Mouse (Mus musculus): ENCODE results near the gene P2ry6. TPM values are rescaled to one million over a fixed set of nuclear protein-coding genes. Genes with fewer than 3 reads are reported as not detected.

P2ry6 gene
- polyA plus RNA-seq, 1 experiment, result not detected

DNA sequence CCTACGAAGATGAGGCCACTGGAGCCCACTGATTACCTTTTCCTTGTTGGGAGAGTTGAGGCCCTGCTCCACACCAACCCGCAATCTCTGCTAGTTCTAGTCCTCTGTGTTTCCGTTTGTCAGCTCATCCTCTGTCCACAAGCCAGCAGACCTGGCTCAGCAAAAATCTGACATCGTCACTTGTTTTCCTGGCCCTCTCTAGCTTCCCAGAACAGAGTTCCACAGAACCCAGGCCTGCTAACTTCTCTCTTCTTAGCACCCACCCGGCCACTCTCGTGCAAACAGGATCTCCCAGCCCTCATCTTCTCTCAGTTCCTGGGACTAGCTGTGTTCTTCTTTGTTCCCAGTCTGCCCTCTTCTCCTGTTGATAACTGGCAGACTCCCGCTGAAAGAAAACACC lies 21.8 kb downstream of the P2ry6 start:
- Histone ChIP-seq H3K36me3 (ENCODE audit: control insufficient read depth, insufficient read depth, low read length, poor library complexity, severe bottlenecking) (no peaks in the 10 kb centered on the region), H3K9me3 (replicated peaks; ENCODE audit: control insufficient read depth, insufficient read depth, low read length, poor library complexity, severe bottlenecking) (no peaks in the 10 kb centered on the region), H3K27me3 (ENCODE audit: control insufficient read depth, insufficient read depth, low read length, poor library complexity, severe bottlenecking) (no peaks in the 10 kb centered on the region), H3K4me3 (ENCODE audit: low read depth, low read length) (no peak overlapping the region), H3K27ac (ENCODE audit: insufficient read depth, low read length) (no peak overlapping the region), H3K9ac (ENCODE audit: low read depth, poor library complexity, severe bottlenecking) (no peak overlapping the region), H3K4me1 (ENCODE audit: control insufficient read depth, insufficient read depth, low read length) (no peaks in the 10 kb centered on the region)
- TF ChIP-seq CTCF (IDR thresholded peaks at IDR 0.05; ENCODE audit: low read depth, low read length), result no peak
- TF ChIP-seq POLR2A (IDR thresholded peaks at IDR 0.05; ENCODE audit: insufficient read depth, low read length), result no peak
- TF ChIP-seq EP300 (IDR thresholded peaks at IDR 0.05; ENCODE audit: insufficient read depth, low read depth, low read length), result no peak

GRCm38 (mm10) chr7:100951903-100952302 lies 22.5 kb downstream of the P2ry6 start:
- no peak for TF ChIP-seq POLR2A (IDR thresholded peaks at IDR 0.05; ENCODE audit: insufficient read depth, low read length)
- no peak for TF ChIP-seq CTCF (IDR thresholded peaks at IDR 0.05; ENCODE audit: low read depth, low read length)

GRCm38 (mm10) chr7:100950481-100951010 lies 23.9 kb downstream of the P2ry6 start:
- no peak for TF ChIP-seq CTCF (IDR thresholded peaks at IDR 0.05; ENCODE audit: low read depth, low read length)
- TF ChIP-seq EP300 (IDR thresholded peaks at IDR 0.05; ENCODE audit: insufficient read depth, low read depth, low read length), result no peak
- TF ChIP-seq POLR2A (IDR thresholded peaks at IDR 0.05; ENCODE audit: insufficient read depth, low read length), result no peak
- no peak overlapping the region for H3K27ac ChIP-seq (ENCODE audit: insufficient read depth, low read length)

More at GRCm38 (mm10) chr7:100951903-100952302, 22.5 kb downstream of the P2ry6 start:
- Histone ChIP-seq H3K27me3 (ENCODE audit: control insufficient read depth, insufficient read depth, low read length, poor library complexity, severe bottlenecking) (no peaks in the 10 kb centered on the region), H3K27ac (ENCODE audit: insufficient read depth, low read length) (no peak overlapping the region), H3K4me1 (ENCODE audit: control insufficient read depth, insufficient read depth, low read length) (no peaks in the 10 kb centered on the region), H3K9me3 (replicated peaks; ENCODE audit: control insufficient read depth, insufficient read depth, low read length, poor library complexity, severe bottlenecking) (no peaks in the 10 kb centered on the region), H3K9ac (ENCODE audit: low read depth, poor library complexity, severe bottlenecking) (no peak overlapping the region), H3K4me3 (ENCODE audit: low read depth, low read length) (no peak overlapping the region), H3K36me3 (ENCODE audit: control insufficient read depth, insufficient read depth, low read length, poor library complexity, severe bottlenecking) (no peaks in the 10 kb centered on the region)

GRCm38 (mm10) chr7:100950031-100950430 lies 24.4 kb downstream of the P2ry6 start:
- H3K27me3 ChIP-seq (ENCODE audit: control insufficient read depth, insufficient read depth, low read length, poor library complexity, severe bottlenecking), result no peaks in the 10 kb centered on the region
- H3K27ac ChIP-seq (ENCODE audit: insufficient read depth, low read length), result no peak overlapping the region
- no peaks in the 10 kb centered on the region for H3K9me3 ChIP-seq (replicated peaks; ENCODE audit: control insufficient read depth, insufficient read depth, low read length, poor library complexity, severe bottlenecking)
- H3K4me3 ChIP-seq (ENCODE audit: low read depth, low read length), result no peak overlapping the region
- no peaks in the 10 kb centered on the region for H3K4me1 ChIP-seq (ENCODE audit: control insufficient read depth, insufficient read depth, low read length)
- TF ChIP-seq CTCF (IDR thresholded peaks at IDR 0.05; ENCODE audit: low read depth, low read length), result no peak
- TF ChIP-seq POLR2A (IDR thresholded peaks at IDR 0.05; ENCODE audit: insufficient read depth, low read length), result no peak
- no peak for TF ChIP-seq EP300 (IDR thresholded peaks at IDR 0.05; ENCODE audit: insufficient read depth, low read depth, low read length)
- no peak overlapping the region for H3K9ac ChIP-seq (ENCODE audit: low read depth, poor library complexity, severe bottlenecking)
- no peaks in the 10 kb centered on the region for H3K36me3 ChIP-seq (ENCODE audit: control insufficient read depth, insufficient read depth, low read length, poor library complexity, severe bottlenecking)

More at GRCm38 (mm10) chr7:100950481-100951010, 23.9 kb downstream of the P2ry6 start:
- Histone ChIP-seq H3K27me3 (ENCODE audit: control insufficient read depth, insufficient read depth, low read length, poor library complexity, severe bottlenecking) (no peaks in the 10 kb centered on the region), H3K4me3 (ENCODE audit: low read depth, low read length) (no peak overlapping the region), H3K36me3 (ENCODE audit: control insufficient read depth, insufficient read depth, low read length, poor library complexity, severe bottlenecking) (no peaks in the 10 kb centered on the region), H3K4me1 (ENCODE audit: control insufficient read depth, insufficient read depth, low read length) (no peaks in the 10 kb centered on the region), H3K9ac (ENCODE audit: low read depth, poor library complexity, severe bottlenecking) (no peak overlapping the region), H3K9me3 (replicated peaks; ENCODE audit: control insufficient read depth, insufficient read depth, low read length, poor library complexity, severe bottlenecking) (no peaks in the 10 kb centered on the region)

- Histone ChIP-seq H3K4me1 (ENCODE audit: control insufficient read depth, insufficient read depth, low read length) (peaks cover 6% of the 10 kb centered on the region), H3K27ac (ENCODE audit: insufficient read depth, low read length) (no peak overlapping the region), H3K9ac (ENCODE audit: low read depth, poor library complexity, severe bottlenecking) (no peak overlapping the region)
These were observed 29.7 kb downstream of the P2ry6 start for GRCm38 (mm10) chr7:100944738-100945137.

DNA sequence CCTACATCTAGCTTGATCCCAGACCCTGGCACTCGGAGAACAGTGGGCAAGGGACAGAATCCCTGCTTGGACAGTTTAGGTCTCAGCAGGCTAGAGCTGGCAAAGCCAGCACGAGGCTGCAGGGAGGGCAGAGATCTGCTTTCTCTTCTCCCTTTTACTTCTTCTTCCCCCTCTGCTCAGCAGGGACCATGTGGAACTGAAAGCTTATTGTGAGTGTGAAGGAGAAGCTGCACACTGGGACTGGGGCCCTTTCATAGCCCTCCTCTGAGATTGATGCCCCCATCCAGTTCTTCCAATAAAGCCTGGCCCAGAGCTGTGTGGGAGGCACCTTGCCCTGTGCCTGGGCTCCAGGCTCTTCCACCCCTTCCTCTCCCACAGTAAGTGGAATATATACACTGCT lies 30.1 kb downstream of the P2ry6 start:
- Histone ChIP-seq H3K9me3 (replicated peaks; ENCODE audit: control insufficient read depth, insufficient read depth, low read length, poor library complexity, severe bottlenecking) (no peaks in the 10 kb centered on the region), H3K27ac (ENCODE audit: insufficient read depth, low read length) (no peak overlapping the region), H3K4me1 (ENCODE audit: control insufficient read depth, insufficient read depth, low read length) (peaks cover 6% of the 10 kb centered on the region), H3K4me3 (ENCODE audit: low read depth, low read length) (no peak overlapping the region), H3K36me3 (ENCODE audit: control insufficient read depth, insufficient read depth, low read length, poor library complexity, severe bottlenecking) (no peaks in the 10 kb centered on the region), H3K27me3 (ENCODE audit: control insufficient read depth, insufficient read depth, low read length, poor library complexity, severe bottlenecking) (no peaks in the 10 kb centered on the region), H3K9ac (ENCODE audit: low read depth, poor library complexity, severe bottlenecking) (0 out of 2 replicates have a peak overlapping the region, but pooled peaks have one; percentile 13)
- TF ChIP-seq EP300 (IDR thresholded peaks at IDR 0.05; ENCODE audit: insufficient read depth, low read depth, low read length) (no peak), CTCF (IDR thresholded peaks at IDR 0.05; ENCODE audit: low read depth, low read length) (no peak), POLR2A (IDR thresholded peaks at IDR 0.05; ENCODE audit: insufficient read depth, low read length) (no peak)

More at GRCm38 (mm10) chr7:100944738-100945137, 29.7 kb downstream of the P2ry6 start:
- Histone ChIP-seq H3K9me3 (replicated peaks; ENCODE audit: control insufficient read depth, insufficient read depth, low read length, poor library complexity, severe bottlenecking) (no peaks in the 10 kb centered on the region), H3K27me3 (ENCODE audit: control insufficient read depth, insufficient read depth, low read length, poor library complexity, severe bottlenecking) (no peaks in the 10 kb centered on the region), H3K4me3 (ENCODE audit: low read depth, low read length) (no peak overlapping the region), H3K36me3 (ENCODE audit: control insufficient read depth, insufficient read depth, low read length, poor library complexity, severe bottlenecking) (no peaks in the 10 kb centered on the region)
- no peak for TF ChIP-seq POLR2A (IDR thresholded peaks at IDR 0.05; ENCODE audit: insufficient read depth, low read length)
- no peak for TF ChIP-seq EP300 (IDR thresholded peaks at IDR 0.05; ENCODE audit: insufficient read depth, low read depth, low read length)
- no peak for TF ChIP-seq CTCF (IDR thresholded peaks at IDR 0.05; ENCODE audit: low read depth, low read length)
